Mouse (Mus musculus) left cerebral cortex, adult 18-20 months (tissue): ENCODE measurements around the gene Prkn. TPM values are rescaled to one million over a fixed set of nuclear protein-coding genes. Genes with fewer than 3 reads are reported as not detected.

Source experiments
- DNase-seq, 2 experiments: peaks; one replicate each; pipeline ENCODE4 v3.0.0; 2021 to 2022; ENCODE audit warnings: low spot score in 2 of 2, mixed read lengths in 1 of 2
- total RNA-seq, 2 experiments: library from RNA; stranded (reverse); gene quantifications; 2 replicates each; pipeline ENCODE4 v1.2.3; 2021

The Prkn gene
- total RNA-seq, 2 experiments from 2014 or later: 16.1 TPM

DNA sequence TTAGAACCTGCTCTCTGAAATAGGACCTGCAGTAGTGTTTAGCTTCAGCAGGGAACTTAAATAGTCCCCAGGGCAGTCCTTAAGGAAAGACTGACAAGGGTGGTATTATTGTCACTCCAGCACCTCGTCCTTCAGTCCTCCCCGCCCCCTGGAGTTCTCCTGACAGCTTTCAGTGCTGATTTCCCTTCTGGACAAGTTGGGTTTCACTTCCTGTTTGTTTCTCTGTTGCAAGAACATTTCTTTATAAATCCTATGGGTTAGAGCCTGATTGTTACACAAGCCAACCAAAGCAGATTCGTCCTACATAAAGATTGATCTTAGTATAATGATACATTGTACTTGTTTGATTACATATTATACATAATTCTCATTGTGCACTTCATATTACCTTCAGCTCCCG is 142.0 kb downstream of the Prkn start:
- DNase-seq: no peak

DNA sequence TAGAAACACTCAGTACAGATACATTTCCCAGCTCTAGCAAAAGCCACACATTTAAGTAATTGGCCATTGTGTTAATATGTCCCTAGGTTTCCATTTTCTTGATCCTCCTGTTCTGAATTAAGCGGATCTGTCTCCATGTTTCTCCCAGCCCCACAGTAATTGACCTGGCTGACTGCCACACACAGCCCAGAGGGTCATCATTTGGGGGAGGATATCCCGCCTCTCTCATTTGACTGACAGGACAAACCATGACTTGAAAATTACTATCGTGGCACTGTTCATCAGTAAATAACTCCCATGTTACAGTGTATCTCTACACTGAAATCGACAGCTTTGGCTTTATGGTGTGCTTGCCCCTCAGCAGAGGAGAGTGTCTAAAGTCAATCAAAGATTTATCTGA is 146.9 kb downstream of the Prkn start:
- DNase-seq: no peak

DNA sequence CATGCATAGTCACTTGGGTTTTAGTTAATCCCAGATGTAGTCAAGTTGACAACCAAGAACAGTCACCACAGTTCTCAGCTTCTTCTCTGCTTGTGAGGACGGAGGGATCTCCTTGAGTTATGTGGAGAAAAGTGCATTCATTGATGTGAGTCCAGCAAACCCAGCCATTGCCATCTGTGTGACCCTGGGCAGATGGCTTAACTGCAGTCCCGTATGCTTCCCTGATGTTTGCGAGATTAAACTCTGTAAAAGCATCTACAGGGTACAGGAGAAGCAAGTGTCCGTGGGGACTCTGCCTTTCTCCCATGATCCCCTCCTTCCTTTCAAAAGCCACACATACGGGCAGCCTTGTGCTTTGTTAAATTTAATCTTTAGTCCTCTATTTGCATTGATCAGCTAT is 157.1 kb downstream of the Prkn start:
- DNase-seq: no peak

DNA sequence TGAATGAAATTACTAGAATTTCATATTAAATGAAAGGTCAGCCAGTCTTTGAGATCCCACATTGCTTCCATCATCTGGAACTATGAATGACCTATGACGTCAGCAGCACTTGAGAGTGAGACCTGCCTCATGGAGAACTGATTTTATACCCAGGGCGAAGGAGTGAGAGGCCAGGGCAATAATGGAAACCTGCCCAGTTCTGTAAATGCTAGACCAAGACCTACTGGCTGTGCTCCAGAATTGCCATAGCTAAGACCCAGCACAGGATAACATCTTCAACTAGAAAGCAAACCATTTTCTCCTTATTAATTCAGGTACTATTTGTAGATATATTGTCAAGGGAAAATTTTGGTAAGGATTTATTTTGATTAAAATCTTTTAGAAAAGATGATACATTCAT is 183.2 kb downstream of the Prkn start:
- DNase-seq: no peak

DNA sequence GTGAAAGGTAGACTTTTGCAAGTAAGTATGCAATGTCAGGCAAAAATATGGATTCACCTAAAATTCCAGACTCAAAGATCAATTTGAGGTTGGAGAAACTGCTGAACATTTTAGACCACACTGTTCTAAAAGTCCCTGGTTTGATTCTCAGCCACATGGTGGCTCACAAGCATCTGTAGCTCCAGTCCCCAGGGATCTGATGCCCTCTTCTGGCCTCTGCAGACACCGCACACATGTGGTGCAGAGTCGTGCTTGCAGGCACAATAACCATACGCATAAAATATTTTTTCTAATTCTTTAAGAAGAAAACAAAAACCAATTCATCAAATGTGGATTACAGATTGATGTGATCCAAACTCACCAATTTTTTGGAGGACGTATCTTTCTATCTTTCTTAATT is 189.2 kb downstream of the Prkn start:
- no peak for DNase-seq

GRCm38 (mm10) chr17:11030936-11031335 is 190.8 kb downstream of the Prkn start:
- DNase-seq: no peak

- no peak for DNase-seq
These were observed 192.2 kb downstream of the Prkn start for GRCm38 (mm10) chr17:11032366-11032765.

- DNase-seq: no peak
These were observed 193.4 kb downstream of the Prkn start for GRCm38 (mm10) chr17:11033594-11033993.

DNA sequence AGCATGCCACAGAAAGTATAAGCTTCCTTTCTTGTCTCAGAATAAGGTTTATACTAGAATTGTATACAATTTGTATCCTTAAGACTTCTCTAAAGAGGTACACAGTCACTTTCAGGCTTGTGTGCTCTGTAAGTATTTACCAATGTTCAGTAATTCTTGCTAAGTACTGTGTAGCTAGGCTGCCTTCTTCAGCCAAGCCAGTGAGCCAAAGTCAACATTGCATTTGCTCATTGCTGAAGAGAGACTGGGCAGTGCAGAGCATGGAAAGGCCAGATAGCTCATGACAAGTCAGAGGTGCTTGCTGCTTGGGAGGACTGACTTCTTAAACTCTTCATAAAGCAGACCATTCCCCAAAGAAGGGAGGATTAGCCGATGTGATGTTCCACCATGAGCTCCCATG is 198.1 kb downstream of the Prkn start:
- no peak for DNase-seq

- no peak for DNase-seq
These were observed 218.8 kb downstream of the Prkn start for GRCm38 (mm10) chr17:11058986-11059385.

DNA sequence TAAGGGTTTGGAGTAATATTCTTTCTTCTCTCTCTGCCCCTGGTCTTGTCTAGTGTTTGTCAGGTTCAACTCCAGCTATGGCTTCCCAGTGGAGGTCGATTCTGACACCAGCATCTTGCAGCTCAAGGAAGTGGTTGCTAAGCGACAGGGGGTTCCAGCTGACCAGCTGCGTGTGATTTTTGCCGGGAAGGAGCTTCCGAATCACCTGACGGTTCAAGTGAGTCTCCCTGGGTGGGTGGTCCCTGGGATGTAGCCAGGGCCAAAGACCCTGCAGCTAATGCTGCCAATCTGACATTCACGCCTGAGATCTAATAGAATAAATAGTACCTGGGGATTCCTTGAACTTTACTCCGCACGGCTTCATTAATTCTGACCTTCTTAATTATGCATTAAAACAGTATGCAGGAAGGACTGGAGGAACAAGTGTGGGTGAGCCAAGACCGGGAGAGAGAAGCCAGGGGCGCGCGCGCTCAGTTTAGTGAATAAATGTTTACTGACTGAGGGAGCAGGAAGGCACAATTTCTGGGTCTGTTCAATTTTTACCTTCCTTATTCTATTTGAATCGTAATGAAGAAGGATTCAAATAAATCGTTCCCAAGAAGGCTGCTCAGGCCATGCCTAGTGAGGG is 227.0 kb downstream of the Prkn start:
- DNase-seq: no peak

GRCm38 (mm10) chr17:11067704-11068475 is 227.7 kb downstream of the Prkn start:
- no peak for DNase-seq

DNA sequence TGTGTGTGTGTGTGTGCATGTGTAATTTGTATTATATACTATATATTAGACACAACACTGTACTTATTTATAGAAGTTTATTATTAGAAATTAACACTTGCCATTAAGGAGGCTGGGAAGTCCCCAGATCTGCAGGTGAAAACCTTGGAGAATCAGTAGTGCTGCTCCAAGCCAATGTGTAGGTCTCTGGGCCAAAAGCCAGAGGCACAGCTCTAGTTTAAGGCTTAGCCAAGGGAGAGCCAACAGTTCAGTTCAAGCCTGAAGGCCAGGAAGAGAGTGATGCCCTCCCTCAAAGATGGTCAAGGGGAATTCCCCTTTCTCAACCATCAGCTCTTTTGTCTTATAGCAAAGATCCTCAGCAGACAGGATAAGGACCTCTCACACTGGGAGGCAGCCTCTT is 230.8 kb downstream of the Prkn start:
- no peak for DNase-seq

DNA sequence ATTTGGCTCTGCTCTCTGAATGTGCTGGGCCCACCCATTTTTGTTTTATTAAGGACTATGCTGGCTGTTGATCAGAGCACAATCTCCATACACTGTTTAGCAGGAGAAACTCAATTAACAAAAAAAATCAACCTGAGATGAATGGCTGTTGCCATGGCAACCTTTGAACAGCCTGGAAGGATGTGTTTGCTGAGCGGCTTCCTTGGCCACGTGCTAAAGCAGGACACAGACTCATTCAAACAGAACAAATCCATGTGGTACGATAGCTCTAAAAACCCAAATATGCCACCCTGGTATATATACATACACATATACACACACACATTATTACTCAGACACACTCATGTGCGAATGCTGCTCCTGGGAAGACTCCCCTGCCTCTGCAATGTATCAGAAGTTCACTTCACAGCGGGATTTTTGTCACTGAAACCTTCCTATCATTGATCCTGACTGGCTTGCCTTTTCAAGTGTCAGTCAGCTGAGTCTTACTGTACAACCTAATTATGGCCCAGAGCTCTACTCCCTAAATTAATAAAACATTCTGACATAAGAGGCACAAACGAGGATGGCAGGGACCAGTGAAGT is 236.2 kb downstream of the Prkn start:
- peak in 1 of 2 experiments; percentile 41 for DNase-seq

DNA sequence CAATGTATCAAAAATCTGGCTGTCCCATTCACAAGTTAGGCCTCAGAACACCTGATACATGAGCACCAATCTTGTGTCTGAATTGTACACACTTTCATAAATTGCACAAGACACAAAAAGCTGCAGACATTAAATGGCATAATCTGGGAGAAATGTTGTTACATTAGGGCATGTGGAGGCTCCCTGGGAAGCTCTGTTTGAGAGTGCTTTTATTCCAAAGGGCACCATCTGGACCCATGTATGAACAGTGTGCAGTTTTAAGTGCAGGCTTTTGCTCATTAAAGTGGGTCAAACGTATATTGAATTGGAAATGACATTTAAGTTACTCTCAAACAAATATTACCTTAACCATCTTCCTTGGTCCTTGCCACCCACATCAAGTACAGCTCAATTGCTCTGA is 246.3 kb downstream of the Prkn start:
- DNase-seq: no peak

- no peak for DNase-seq
These were observed 246.9 kb downstream of the Prkn start for GRCm38 (mm10) chr17:11087088-11087487.

- no peak for DNase-seq
These were observed 247.6 kb downstream of the Prkn start for GRCm38 (mm10) chr17:11087823-11088222.

DNA sequence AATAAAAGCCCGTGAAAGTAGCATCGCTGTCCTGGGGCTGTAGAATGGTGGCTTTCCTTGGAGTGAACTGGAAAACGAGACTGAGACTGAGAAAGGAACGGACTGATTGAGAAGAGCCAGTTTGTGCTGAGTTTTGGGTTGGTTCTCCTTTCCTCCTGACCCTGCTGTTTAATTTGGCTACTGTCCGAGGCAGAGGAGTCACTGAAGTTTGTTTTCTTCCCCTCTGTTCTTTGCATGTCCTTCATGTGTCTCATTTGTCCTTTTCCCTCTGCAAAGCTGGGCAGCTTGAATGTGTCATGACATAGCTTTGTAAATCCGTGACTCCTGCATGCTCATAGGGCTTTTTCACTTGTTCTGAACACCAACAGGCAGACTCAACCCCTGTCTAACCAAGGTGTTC is 249.2 kb downstream of the Prkn start:
- DNase-seq: no peak

GRCm38 (mm10) chr17:11092900-11093299 is 252.7 kb downstream of the Prkn start:
- peak in 1 of 2 experiments; percentile 9 for DNase-seq

DNA sequence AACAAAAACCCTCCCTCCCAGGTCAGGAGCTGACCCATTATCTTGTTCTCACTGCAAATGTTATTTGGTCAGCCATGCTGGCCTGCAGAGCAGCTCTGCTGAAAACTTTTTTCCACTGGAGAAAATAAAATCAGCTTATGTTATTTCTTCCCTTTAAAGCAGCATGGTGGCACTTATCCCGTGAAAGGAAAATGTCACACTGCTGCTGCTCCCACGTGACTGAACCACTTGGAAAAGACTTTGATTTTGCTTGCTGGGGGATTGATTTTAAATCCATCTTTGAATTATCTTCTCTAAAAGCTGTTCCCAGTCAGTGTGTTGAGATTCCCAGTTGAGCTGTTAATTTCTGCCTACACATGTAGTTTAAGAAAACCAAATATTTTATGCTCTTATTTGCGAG is 253.1 kb downstream of the Prkn start:
- no peak for DNase-seq

DNA sequence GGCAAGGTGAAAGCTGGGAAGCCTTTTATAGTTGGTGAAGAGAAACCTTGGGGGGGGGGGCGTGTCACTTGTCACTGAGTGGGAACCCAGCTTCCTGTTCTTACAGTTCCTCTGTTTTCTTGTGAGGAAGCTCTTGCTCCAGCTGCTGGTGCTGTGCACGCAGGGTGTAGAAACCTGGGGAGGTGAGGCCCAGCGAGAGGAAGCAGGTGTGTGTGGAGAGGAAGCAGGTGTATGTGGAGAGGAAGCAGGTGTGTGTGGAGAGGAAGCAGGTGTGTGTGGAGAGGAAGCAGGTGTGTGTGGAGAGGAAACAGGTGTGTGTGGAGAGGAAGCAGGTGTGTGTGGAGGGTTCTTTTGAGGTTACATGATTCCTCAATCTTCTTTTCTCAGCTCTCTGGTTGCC is 266.8 kb downstream of the Prkn start:
- DNase-seq: no peak

DNA sequence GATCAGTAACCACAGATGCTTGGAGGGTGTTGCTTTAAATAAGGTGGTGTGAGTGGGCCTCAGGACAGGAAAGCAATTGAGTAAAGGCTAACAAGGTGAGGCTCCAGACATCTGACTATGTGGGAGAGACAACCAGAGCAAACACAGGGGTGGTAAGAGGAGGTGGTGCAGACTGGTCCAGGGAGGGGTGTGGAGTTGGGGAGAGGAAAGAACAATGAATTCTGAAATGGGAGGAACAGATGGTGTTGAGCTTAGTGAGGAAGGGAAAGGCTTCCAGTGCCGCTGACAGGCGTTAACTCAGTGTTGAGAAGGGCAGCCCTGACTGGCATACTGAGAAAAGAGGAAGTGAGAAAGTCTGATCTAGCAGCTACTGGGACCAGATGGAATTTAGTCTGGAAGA is 267.7 kb downstream of the Prkn start:
- peak; percentile 26 to 60 for DNase-seq

DNA sequence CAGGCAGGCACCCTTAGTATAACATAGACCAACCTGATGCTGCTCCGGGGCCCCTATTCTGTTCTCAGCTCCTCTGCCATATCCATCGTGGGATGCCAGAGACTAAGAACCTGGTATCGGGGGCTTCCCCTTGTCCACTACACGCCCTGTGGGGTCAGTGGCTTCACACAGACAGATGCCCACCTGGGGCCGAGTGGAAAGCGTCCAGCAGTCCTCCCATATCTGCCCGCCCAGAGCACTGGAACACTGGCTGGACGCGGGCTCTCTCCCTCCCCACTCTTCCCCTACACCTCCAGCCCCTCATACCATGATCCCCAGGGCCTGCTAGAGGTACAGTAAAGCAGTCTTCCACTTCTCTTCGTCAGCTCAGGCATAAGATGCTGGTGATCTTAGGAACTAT is 277.3 kb downstream of the Prkn start:
- DNase-seq: no peak
